35 mouse cellular contexts compared by ENCODE assay signal in the genomic region with DNA sequence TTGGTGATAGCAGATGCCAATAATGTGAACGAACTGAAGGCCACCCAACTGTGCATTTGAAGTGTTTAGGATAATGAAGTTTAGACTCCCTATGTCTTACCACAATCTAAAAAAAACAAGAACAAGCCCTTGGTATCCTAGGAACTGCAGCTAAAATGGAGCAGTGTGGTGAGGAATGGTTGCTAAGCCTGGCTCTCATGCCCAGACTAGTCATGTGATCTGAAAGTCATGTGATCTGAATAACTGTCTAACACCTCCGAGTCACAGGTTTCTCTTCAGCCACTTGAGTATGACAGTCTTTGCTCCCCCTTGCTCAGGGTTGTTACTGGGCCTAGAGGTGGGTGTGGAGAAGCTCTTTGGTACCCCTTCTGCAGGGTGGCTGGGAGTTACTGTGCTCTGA. TPM values are rescaled to one million over a fixed set of nuclear protein-coding genes. Genes with fewer than 3 reads are reported as not detected.
DNase-seq lines count a peak whose midpoint lies in the region; ATAC-seq and TF ChIP-seq lines count a peak whose summit lies in the region.
"Had no signal": no experiment of that assay in that cellular context is flagged by ENCODE, and none has a peak within 500 bp of the region (broad histone marks: within the 10 kb centered on the region; RNA-seq: fewer than 3 reads in every experiment).

No protein-coding gene starts in this region.

- no peaks in the 10 kb centered on the region for H3K36me3 ChIP-seq in forebrain, postnatal 0 days (ENCODE audit: insufficient read depth)
- H3K36me3 ChIP-seq in forebrain, embryonic 13.5 days (ENCODE audit: poor library complexity, severe bottlenecking), result no peaks in the 10 kb centered on the region
- H3K36me3 ChIP-seq in MEL (ENCODE audit: control insufficient read depth in 1 of 2, insufficient read depth in 2 of 2, low read length in 2 of 2), result no peaks in the 10 kb centered on the region
- no peaks in the 10 kb centered on the region for H3K36me3 ChIP-seq in heart, embryonic 10.5 days
- H3K36me3 ChIP-seq: embryonic facial prominence, embryonic 10.5 days; embryonic facial prominence, embryonic 13.5 days; forebrain, embryonic 12.5 days; G1E; heart, embryonic 12.5 days; heart, embryonic 15.5 days; hindbrain, embryonic 10.5 days; hindbrain, embryonic 13.5 days; intestine, embryonic 15.5 days had no signal

- no peak for TF ChIP-seq CTCF in forebrain, postnatal 0 days (IDR thresholded peaks at IDR 0.05; ENCODE audit: low read depth)
- TF ChIP-seq CTCF in MEL (IDR thresholded peaks at IDR 0.05 in 2 of 3, conservative IDR thresholded peaks at IDR 0.05 in 1 of 3; ENCODE audit: control insufficient read depth in 1 of 3, insufficient read depth in 1 of 3, low read depth in 2 of 3, low read length in 3 of 3, poor library complexity in 1 of 3, severe bottlenecking in 1 of 3), result no peak

- TF ChIP-seq POLR2A in MEL (IDR thresholded peaks at IDR 0.05; ENCODE audit: control insufficient read depth in 1 of 2, insufficient read depth in 1 of 2, low read depth in 1 of 2, low read length in 2 of 2, poor library complexity in 1 of 2), result no peak

- TF ChIP-seq EP300 in MEL (IDR thresholded peaks at IDR 0.05; ENCODE audit: low read depth in 1 of 2, low read length in 2 of 2), result no peak

- no peaks in the 10 kb centered on the region for H3K27me3 ChIP-seq in forebrain, postnatal 0 days (ENCODE audit: insufficient read depth, low read length)
- no peaks in the 10 kb centered on the region for H3K27me3 ChIP-seq in forebrain, embryonic 13.5 days
- no peaks in the 10 kb centered on the region for H3K27me3 ChIP-seq in MEL (ENCODE audit: control insufficient read depth in 1 of 2, insufficient read depth in 2 of 2, low read length in 2 of 2)
- no peaks in the 10 kb centered on the region for H3K27me3 ChIP-seq in heart, embryonic 10.5 days (ENCODE audit: insufficient read depth, poor library complexity, severe bottlenecking)
- H3K27me3 ChIP-seq: embryonic facial prominence, embryonic 13.5 days; forebrain, embryonic 12.5 days; heart, embryonic 12.5 days; heart, embryonic 15.5 days; hindbrain, embryonic 13.5 days; intestine, embryonic 15.5 days had no signal

- no peak overlapping the region for H3K9ac ChIP-seq in forebrain, postnatal 0 days
- no peak overlapping the region for H3K9ac ChIP-seq in forebrain, embryonic 13.5 days
- no peak overlapping the region for H3K9ac ChIP-seq in MEL (ENCODE audit: control insufficient read depth, low read depth, low read length, poor library complexity, severe bottlenecking)
- H3K9ac ChIP-seq: embryonic facial prominence, embryonic 13.5 days; forebrain, embryonic 12.5 days; heart, embryonic 12.5 days; heart, embryonic 15.5 days; hindbrain, embryonic 13.5 days; intestine, embryonic 15.5 days had no signal

- H3K4me1 ChIP-seq in forebrain, postnatal 0 days (ENCODE audit: insufficient read depth), result no peaks in the 10 kb centered on the region
- H3K4me1 ChIP-seq in forebrain, embryonic 13.5 days, result no peaks in the 10 kb centered on the region
- no peaks in the 10 kb centered on the region for H3K4me1 ChIP-seq in MEL (ENCODE audit: control insufficient read depth in 1 of 2, insufficient read depth in 2 of 2, low read length in 2 of 2)
- no peaks in the 10 kb centered on the region for H3K4me1 ChIP-seq in heart, embryonic 10.5 days
- H3K4me1 ChIP-seq: forebrain, embryonic 12.5 days; hindbrain, embryonic 13.5 days had no signal

- H3K4me3 ChIP-seq in forebrain, postnatal 0 days (ENCODE audit: low read depth, low read length), result no peak overlapping the region
- H3K4me3 ChIP-seq in forebrain, embryonic 13.5 days, result no peak overlapping the region
- H3K4me3 ChIP-seq in MEL (ENCODE audit: control insufficient read depth in 1 of 2, insufficient read depth in 1 of 2, low read depth in 2 of 2, low read length in 2 of 2), result no peak overlapping the region
- no peak overlapping the region for H3K4me3 ChIP-seq in heart, embryonic 10.5 days
- H3K4me3 ChIP-seq: embryonic facial prominence, embryonic 10.5 days; embryonic facial prominence, embryonic 13.5 days; erythroblast, embryonic 14.5 days; forebrain, embryonic 12.5 days; gastrocnemius, adult 2 months; heart, embryonic 12.5 days; heart, embryonic 15.5 days; hindbrain, embryonic 10.5 days; hindbrain, embryonic 13.5 days; intestine, embryonic 15.5 days had no signal

- no peaks in the 10 kb centered on the region for H3K9me3 ChIP-seq in forebrain, postnatal 0 days (ENCODE audit: low read length)
- H3K9me3 ChIP-seq in forebrain, embryonic 13.5 days (replicated peaks), result peaks cover 3% of the 10 kb centered on the region; the same call in 1 of the 2 replicates
- H3K9me3 ChIP-seq in MEL (replicated peaks; ENCODE audit: insufficient read depth, low read length), result no peaks in the 10 kb centered on the region
- H3K9me3 ChIP-seq in heart, embryonic 10.5 days, result no peaks in the 10 kb centered on the region
- H3K9me3 ChIP-seq: embryonic facial prominence, embryonic 10.5 days; G1E; heart, embryonic 15.5 days; intestine, embryonic 15.5 days had no signal

- H3K27ac ChIP-seq in forebrain, postnatal 0 days (ENCODE audit: low read depth, low read length), result no peak overlapping the region
- no peak overlapping the region for H3K27ac ChIP-seq in forebrain, embryonic 13.5 days
- no peak overlapping the region for H3K27ac ChIP-seq in MEL (ENCODE audit: control insufficient read depth, low read depth, low read length)
- H3K27ac ChIP-seq in heart, embryonic 10.5 days, result no peak overlapping the region
- H3K27ac ChIP-seq: embryonic facial prominence, embryonic 10.5 days; embryonic facial prominence, embryonic 13.5 days; forebrain, embryonic 12.5 days; gastrocnemius, adult 2 months; heart, embryonic 15.5 days; hindbrain, embryonic 10.5 days; hindbrain, embryonic 13.5 days; intestine, embryonic 15.5 days had no signal

- TF ChIP-seq RAD21 in MEL (IDR thresholded peaks at IDR 0.05; ENCODE audit: low read depth, low read length), result no peak

- peak; percentile 8 for DNase-seq in forebrain, postnatal 0 days
- DNase-seq in MEL (ENCODE audit: low read depth, low spot score) (peak; percentile 9), adipocyte (ENCODE audit: low spot score) (peak; percentile 55)
- peak; percentile 4 for DNase-seq in telencephalon, adult 2 months (ENCODE audit: low read depth, low spot score)
- DNase-seq in heart, embryonic 10.5 days (ENCODE audit: low spot score), result no peak
- DNase-seq in right cerebral cortex, postnatal 14 days, result no peak
- DNase-seq in adrenal gland, postnatal 4 days (ENCODE audit: low spot score in 2 of 2), result no peak
- DNase-seq: adrenal gland, adult 2 months; adrenal gland, postnatal 25 days; B cell, adult 2 months; cerebellum, adult 11-12 months; cerebellum, adult 8-10 months; cerebellum, postnatal 10 days; cerebellum, postnatal 36 days; embryo, embryonic 11 days; gastrocnemius, adult 2 months; gastrocnemius, postnatal 14 days; heart, adult 11 months; heart, postnatal 10 days; heart, postnatal 36 days; kidney, adult 18-20 months had no signal

- peak; percentile 69 for ATAC-seq in forebrain, postnatal 0 days
- ATAC-seq in forebrain, embryonic 13.5 days, result no peak
- ATAC-seq: CD4-positive, CD25-positive, alpha-beta regulatory T cell, adult 4 months; forebrain, embryonic 16.5 days; hindbrain, embryonic 16.5 days; intestine, embryonic 15.5 days had no signal

- no peaks in the 10 kb centered on the region for H3K79me2 ChIP-seq in MEL (ENCODE audit: control insufficient read depth, insufficient read depth, low read length, poor library complexity)

- H3K4me2 ChIP-seq in forebrain, postnatal 0 days (ENCODE audit: low read depth), result no peak overlapping the region
- H3K4me2 ChIP-seq in forebrain, embryonic 13.5 days, result no peak overlapping the region
- H3K4me2 ChIP-seq: embryonic facial prominence, embryonic 13.5 days; forebrain, embryonic 12.5 days; heart, embryonic 12.5 days; heart, embryonic 15.5 days; hindbrain, embryonic 13.5 days; intestine, embryonic 15.5 days had no signal

- WGBS in forebrain, postnatal 0 days, result 72% methylated on average over 2 of the region's 2 CpGs
- 54% methylated on average over 2 of the region's 2 CpGs for WGBS in forebrain, embryonic 13.5 days
- 59% methylated on average over 2 of the region's 2 CpGs for WGBS in heart, embryonic 10.5 days

RNA-seq across cellular contexts. Expression of a gene that starts 1.6 kb away (rescaled TPM):
- 0.38 TPM in 2 replicates for total RNA-seq in forebrain, postnatal 0 days (2014; rRNA removed)
- 0.22 and 0.38 TPM in 2 replicates for polyA plus RNA-seq in forebrain, postnatal 0 days (2015; fragmentation: Nextera tagmentation; extraction: Ambion mirVana)
- not detected in 2 replicates for polyA plus RNA-seq in forebrain, embryonic 13.5 days (2015; fragmentation: Nextera tagmentation; extraction: Ambion mirVana)
- total RNA-seq in MEL (2012; rRNA removed), result not detected in 2 replicates
- polyA plus RNA-seq in MEL (2012; ENCODE audit: insufficient read depth in 1 of 2, insufficient read length in 2 of 2, low read depth in 1 of 2, low replicate concordance in 2 of 2, missing spikeins in 1 of 2), result not detected
- polyA plus RNA-seq in heart, embryonic 10.5 days (2016; fragmentation: Nextera tagmentation; extraction: Ambion mirVana), result not detected in 2 replicates
- total RNA-seq in adrenal gland, postnatal 4 days (2021), result under 1 TPM; 0.14 to 0.22 TPM
- total RNA-seq: G1E; heart, postnatal 10 days; heart, postnatal 36 days had no signal
- polyA plus RNA-seq: CD4-positive, CD25-positive, alpha-beta regulatory T cell, adult 4 months; embryonic facial prominence, embryonic 10.5 days; embryonic facial prominence, embryonic 13.5 days; erythroblast, embryonic 14.5 days; forebrain, embryonic 12.5 days; forebrain, embryonic 16.5 days; G1E; heart, embryonic 12.5 days; hindbrain, embryonic 10.5 days had no signal

RNA-seq across cellular contexts. Expression of a gene that starts 33.3 kb away (rescaled TPM):
- 0.85 and 1.8 TPM in 2 replicates for total RNA-seq in forebrain, postnatal 0 days (2014; rRNA removed)
- 1.5 and 2.2 TPM in 2 replicates for polyA plus RNA-seq in forebrain, postnatal 0 days (2015; fragmentation: Nextera tagmentation; extraction: Ambion mirVana)
- 1.2 TPM in 2 replicates for polyA plus RNA-seq in forebrain, embryonic 13.5 days (2015; fragmentation: Nextera tagmentation; extraction: Ambion mirVana)
- total RNA-seq in MEL (2012; rRNA removed), result 1.0 and 1.4 TPM in 2 replicates
- polyA plus RNA-seq in MEL (2012; ENCODE audit: insufficient read depth in 1 of 2, insufficient read length in 2 of 2, low read depth in 1 of 2, low replicate concordance in 2 of 2, missing spikeins in 1 of 2), result 1 to 10 TPM in 1 of 2 experiments, not detected in 1; 1.6 TPM
- polyA plus RNA-seq in heart, embryonic 10.5 days (2016; fragmentation: Nextera tagmentation; extraction: Ambion mirVana), result 0.54 and 0.62 TPM in 2 replicates
- 1 to 10 TPM; 6.8 to 9.0 TPM for total RNA-seq in adrenal gland, postnatal 4 days (2021)

RNA-seq across cellular contexts. Expression of a gene that starts 33.7 kb away (rescaled TPM):
- total RNA-seq in forebrain, postnatal 0 days (2014; rRNA removed), result 15.3 and 17.0 TPM in 2 replicates
- 9.6 and 12.7 TPM in 2 replicates for polyA plus RNA-seq in forebrain, postnatal 0 days (2015; fragmentation: Nextera tagmentation; extraction: Ambion mirVana)
- 17.0 and 17.8 TPM in 2 replicates for polyA plus RNA-seq in forebrain, embryonic 13.5 days (2015; fragmentation: Nextera tagmentation; extraction: Ambion mirVana)
- total RNA-seq in MEL (2012; rRNA removed), result 5.1 and 5.4 TPM in 2 replicates
- polyA plus RNA-seq in MEL (2012; ENCODE audit: insufficient read depth in 1 of 2, insufficient read length in 2 of 2, low read depth in 1 of 2, low replicate concordance in 2 of 2, missing spikeins in 1 of 2), result 1 to 10 TPM in 1 of 2 experiments, not detected in 1; 9.4 TPM
- 11.9 and 14.0 TPM in 2 replicates for polyA plus RNA-seq in heart, embryonic 10.5 days (2016; fragmentation: Nextera tagmentation; extraction: Ambion mirVana)
- total RNA-seq in adrenal gland, postnatal 4 days (2021), result 10 to 100 TPM; 19.1 to 19.4 TPM

RNA-seq across cellular contexts. Expression of a gene that starts 34.7 kb away (rescaled TPM):
- 0.29 and 0.31 TPM in 2 replicates for total RNA-seq in forebrain, postnatal 0 days (2014; rRNA removed)
- polyA plus RNA-seq in forebrain, postnatal 0 days (2015; fragmentation: Nextera tagmentation; extraction: Ambion mirVana), result 0.05 and 0.13 TPM in 2 replicates
- 0.04 TPM in 2 replicates for polyA plus RNA-seq in forebrain, embryonic 13.5 days (2015; fragmentation: Nextera tagmentation; extraction: Ambion mirVana)
- not detected in 2 replicates for total RNA-seq in MEL (2012; rRNA removed)
- polyA plus RNA-seq in MEL (2012; ENCODE audit: insufficient read depth in 1 of 2, insufficient read length in 2 of 2, low read depth in 1 of 2, low replicate concordance in 2 of 2, missing spikeins in 1 of 2), result not detected
- polyA plus RNA-seq in heart, embryonic 10.5 days (2016; fragmentation: Nextera tagmentation; extraction: Ambion mirVana), result 0.03 TPM in 1 of 2 replicates, not detected in the other
- under 1 TPM; 0.08 to 0.17 TPM for total RNA-seq in adrenal gland, postnatal 4 days (2021)
- total RNA-seq: gastrocnemius, adult 2 months had no signal
- polyA plus RNA-seq: embryonic facial prominence, embryonic 10.5 days; forebrain, embryonic 12.5 days; forebrain, embryonic 16.5 days; G1E had no signal

RNA-seq across cellular contexts. Expression of a gene that starts 55.6 kb away (rescaled TPM):
- 52.2 and 59.5 TPM in 2 replicates for total RNA-seq in forebrain, postnatal 0 days (2014; rRNA removed)
- polyA plus RNA-seq in forebrain, postnatal 0 days (2015; fragmentation: Nextera tagmentation; extraction: Ambion mirVana), result 122 and 137 TPM in 2 replicates
- 174 and 181 TPM in 2 replicates for polyA plus RNA-seq in forebrain, embryonic 13.5 days (2015; fragmentation: Nextera tagmentation; extraction: Ambion mirVana)
- 12.6 and 13.1 TPM in 2 replicates for total RNA-seq in MEL (2012; rRNA removed)
- 10 to 100 TPM in 1 of 2 experiments, not detected in 1; 30.9 TPM for polyA plus RNA-seq in MEL (2012; ENCODE audit: insufficient read depth in 1 of 2, insufficient read length in 2 of 2, low read depth in 1 of 2, low replicate concordance in 2 of 2, missing spikeins in 1 of 2)
- polyA plus RNA-seq in heart, embryonic 10.5 days (2016; fragmentation: Nextera tagmentation; extraction: Ambion mirVana), result 249 and 253 TPM in 2 replicates
- 10 to 100 TPM; 74.0 to 82.4 TPM for total RNA-seq in adrenal gland, postnatal 4 days (2021)

Comparison
In these comparisons a context has a peak if more than half of its experiments do, and no peak if none do; other contexts are left out.
1. DNase-seq: peak in forebrain, postnatal 0 days (single experiment), MEL (single experiment), adipocyte (single experiment) and telencephalon, adult 2 months (single experiment); none in heart, embryonic 10.5 days (single experiment), right cerebral cortex, postnatal 14 days (single experiment) and adrenal gland, postnatal 4 days (0 of 2).